Mouse (Mus musculus) spleen, adult 2 months (tissue): ENCODE results near the gene Rimbp3.

Experiments used
- CTCF ChIP-seq: fragments of 200-500 bp; IDR thresholded peaks from 2 replicates; pipeline ENCODE4 v1.5.1; 2011; ENCODE audit warnings: mild to moderate bottlenecking, inconsistent platforms; ENCODE audit not compliant: insufficient read depth, insufficient read length, insufficient replicate concordance; ENCODE audit errors: extremely low read depth
- POLR2A ChIP-seq: fragments of 200-500 bp; IDR thresholded peaks from 2 replicates; pipeline ENCODE4 v1.6.1; 2011; ENCODE audit warnings: low read depth, low read length, inconsistent platforms

DNA sequence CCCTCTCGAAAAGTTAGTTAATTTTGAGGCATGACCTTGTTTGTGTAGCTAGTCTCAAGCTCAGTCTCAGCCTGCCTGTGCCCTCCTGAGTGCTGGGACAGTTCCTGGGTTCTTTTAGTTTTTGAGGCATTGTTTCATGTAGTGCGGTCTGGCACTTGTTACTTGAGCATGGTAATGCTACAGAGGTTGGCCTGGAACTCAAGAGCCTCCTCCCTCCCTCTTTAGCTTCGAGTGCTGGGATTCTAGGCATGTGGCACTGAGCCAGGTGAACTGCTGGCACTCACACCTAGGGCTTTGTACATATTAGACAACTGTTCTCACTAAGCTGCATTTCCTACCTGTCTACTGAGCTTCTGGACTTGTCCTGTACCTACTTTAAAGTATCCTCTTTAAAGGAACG is 39.3 kb downstream of the Rimbp3 start:
- TF ChIP-seq POLR2A (no peak), CTCF (no peak)
